In the genomic region with DNA sequence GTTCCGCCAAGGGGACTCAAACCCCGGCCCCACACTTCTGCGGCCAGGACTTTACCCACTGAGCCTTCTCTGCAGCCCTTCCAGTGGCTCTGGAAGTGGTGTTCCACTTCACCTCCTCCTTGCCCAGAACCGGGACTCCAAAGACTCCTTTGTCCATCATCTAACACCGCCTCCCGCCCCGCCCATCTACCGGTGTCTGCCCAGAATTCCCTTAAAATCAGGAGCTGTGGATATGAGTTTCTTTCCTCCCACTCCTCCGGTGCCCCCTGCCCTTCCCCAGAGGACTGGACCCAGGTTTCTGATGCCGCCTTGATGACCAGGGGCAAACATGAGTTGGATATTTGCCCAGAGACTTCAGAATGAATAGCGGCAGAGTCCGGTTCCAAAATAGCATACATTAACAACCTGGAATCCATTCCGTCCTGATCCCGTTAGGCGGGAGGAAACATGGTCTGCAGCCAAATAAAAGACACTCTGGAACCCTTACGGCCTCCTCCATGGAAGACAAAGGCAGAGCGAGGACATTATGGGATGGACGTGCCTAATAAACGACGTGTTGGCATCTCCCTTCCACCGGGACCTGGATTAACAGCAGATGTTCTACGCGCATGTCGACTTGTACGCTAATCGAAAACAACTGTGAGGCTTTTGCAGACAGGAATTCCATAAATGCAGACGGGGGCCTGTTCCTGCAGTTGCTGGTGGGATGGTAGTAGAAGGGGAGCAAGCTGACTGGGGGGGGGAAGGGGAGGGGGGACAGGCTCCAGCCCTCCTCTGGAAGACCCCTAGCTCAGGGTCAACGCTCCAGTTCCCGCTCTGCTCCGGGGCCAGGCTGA, we compare ENCODE assay signal across 10 mouse cellular contexts.
A peak's percentile ranks its signal among the peaks of the same experiment; 100 is the strongest.
DNase-seq lines count a peak whose midpoint lies in the region; ATAC-seq lines count a peak whose summit lies in the region.
"Had no signal": no experiment of that assay in that cellular context is flagged by ENCODE, and none has a peak within 500 bp of the region (broad histone marks: within the 10 kb centered on the region; RNA-seq: fewer than 3 reads in every experiment).

No protein-coding gene starts in this region.

- H3K27ac ChIP-seq in forebrain, embryonic 14.5 days (ENCODE audit: low read depth, low read length): no peak overlapping the region
- peak overlapping the region; percentile 58 for H3K27ac ChIP-seq in stomach, embryonic 15.5 days
- H3K27ac ChIP-seq: liver, embryonic 13.5 days had no signal

- ATAC-seq in forebrain, embryonic 14.5 days: no peak
- ATAC-seq in stomach, embryonic 15.5 days (ENCODE audit: insufficient read depth, low FRiP score, low read depth): peak; percentile 45; the same call in 1 of the 2 replicates

- H3K27me3 ChIP-seq in forebrain, embryonic 14.5 days (replicated peaks; ENCODE audit: control insufficient read depth, insufficient read depth, low read length): no peaks in the 10 kb centered on the region
- H3K27me3 ChIP-seq in stomach, embryonic 15.5 days (replicated peaks): no peaks in the 10 kb centered on the region
- H3K27me3 ChIP-seq: liver, embryonic 13.5 days had no signal

- DNase-seq in ovary, postnatal 36 days (ENCODE audit: low spot score): peak; percentile 13
- no peak for DNase-seq in ovary, postnatal 10 days (ENCODE audit: low spot score)
- no peak for DNase-seq in forebrain, embryonic 14.5 days (ENCODE audit: low spot score)
- DNase-seq in kidney, postnatal 36 days: peak; percentile 5 to 33
- no peak for DNase-seq in frontal cortex, postnatal 14 days (ENCODE audit: low spot score in 2 of 2)
- no peak for DNase-seq in spleen, postnatal 14 days (ENCODE audit: low spot score in 2 of 2)
- DNase-seq in spleen, postnatal 10 days (ENCODE audit: low spot score in 2 of 2): no peak
- DNase-seq: liver, embryonic 13.5 days; thymus, postnatal 36 days had no signal

- H3K4me3 ChIP-seq in forebrain, embryonic 14.5 days (ENCODE audit: low read depth, low read length): no peak overlapping the region
- 0 out of 2 replicates have a peak overlapping the region, but pooled peaks have one; percentile 12 for H3K4me3 ChIP-seq in stomach, embryonic 15.5 days (replicated peaks)
- H3K4me3 ChIP-seq: liver, embryonic 13.5 days had no signal

- peak overlapping the region; percentile 4; the same call in 1 of the 2 replicates for H3K4me2 ChIP-seq in forebrain, embryonic 14.5 days (ENCODE audit: low read length)
- peak overlapping the region; percentile 46 for H3K4me2 ChIP-seq in stomach, embryonic 15.5 days
- H3K4me2 ChIP-seq: liver, embryonic 13.5 days had no signal

- no peaks in the 10 kb centered on the region for H3K9me3 ChIP-seq in forebrain, embryonic 14.5 days (replicated peaks; ENCODE audit: control insufficient read depth, low read length)
- H3K9me3 ChIP-seq in stomach, embryonic 15.5 days: no peaks in the 10 kb centered on the region
- H3K9me3 ChIP-seq: liver, embryonic 13.5 days had no signal

- H3K36me3 ChIP-seq in forebrain, embryonic 14.5 days (ENCODE audit: control insufficient read depth, insufficient read depth, low read length): no peaks in the 10 kb centered on the region
- no peaks in the 10 kb centered on the region for H3K36me3 ChIP-seq in stomach, embryonic 15.5 days
- H3K36me3 ChIP-seq: liver, embryonic 13.5 days had no signal

- no peak overlapping the region for H3K9ac ChIP-seq in forebrain, embryonic 14.5 days (ENCODE audit: low read length)
- no peak overlapping the region for H3K9ac ChIP-seq in stomach, embryonic 15.5 days
- H3K9ac ChIP-seq: liver, embryonic 13.5 days had no signal

- 55% methylated on average over 30 of the region's 30 CpGs for WGBS in forebrain, embryonic 14.5 days
- 45% methylated on average over 30 of the region's 30 CpGs for WGBS in stomach, embryonic 15.5 days

- H3K4me1 ChIP-seq in forebrain, embryonic 14.5 days (ENCODE audit: control insufficient read depth, insufficient read depth, low read length): no peaks in the 10 kb centered on the region
- H3K4me1 ChIP-seq in stomach, embryonic 15.5 days: peaks cover 13% of the 10 kb centered on the region
- H3K4me1 ChIP-seq: liver, embryonic 13.5 days had no signal

Comparison
In these comparisons a context has a peak if more than half of its experiments do, and no peak if none do; other contexts are left out.
1. DNase-seq: peak in ovary, postnatal 36 days (single experiment) and kidney, postnatal 36 days (2 of 2); none in ovary, postnatal 10 days (single experiment), forebrain, embryonic 14.5 days (single experiment), frontal cortex, postnatal 14 days (0 of 2), spleen, postnatal 14 days (0 of 2) and spleen, postnatal 10 days (0 of 2).